Mouse (Mus musculus): ENCODE data around the gene Slc12a9.

DNA sequence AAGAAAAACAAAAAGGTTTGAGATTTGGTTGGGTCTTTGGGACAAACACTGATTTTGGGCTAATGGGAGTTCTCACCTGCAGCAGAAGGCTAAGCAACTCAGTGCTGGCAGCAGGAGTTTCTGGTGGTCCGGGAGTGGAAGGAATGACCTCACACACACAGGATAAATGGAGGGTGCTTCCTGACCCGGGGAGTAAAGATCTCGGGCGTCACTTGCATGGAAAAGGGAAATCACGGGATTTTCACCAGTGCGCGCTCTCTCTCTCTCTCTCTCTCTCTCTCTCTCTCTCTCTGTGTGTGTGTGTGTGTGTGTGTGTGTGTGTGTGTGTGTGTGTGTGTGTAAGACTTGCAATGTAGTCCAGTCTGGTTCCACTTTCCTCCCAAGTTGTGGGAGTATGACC, 14.5 kb upstream of the Slc12a9 start:
- TF ChIP-seq CTCF (IDR thresholded peaks at IDR 0.05; ENCODE audit: insufficient read depth, low read length) (no peak), POLR2A (IDR thresholded peaks at IDR 0.05; ENCODE audit: borderline replicate concordance, extremely low read depth, low read depth, low read length) (no peak)
